Mouse (Mus musculus) brain, embryonic 18.5 days (tissue): ENCODE results near the gene Slc7a1.
"Not testable (repeated sequence)": the region's sequence is repeated elsewhere in the genome, so short reads cannot be mapped to it uniquely, and the experiment has no call there.

Experiments
- DNase-seq: peaks from one replicate; pipeline ENCODE4 v3.0.0-alpha.2; 2012; ENCODE audit warnings: low read depth, low spot score

The Slc7a1 gene

DNA sequence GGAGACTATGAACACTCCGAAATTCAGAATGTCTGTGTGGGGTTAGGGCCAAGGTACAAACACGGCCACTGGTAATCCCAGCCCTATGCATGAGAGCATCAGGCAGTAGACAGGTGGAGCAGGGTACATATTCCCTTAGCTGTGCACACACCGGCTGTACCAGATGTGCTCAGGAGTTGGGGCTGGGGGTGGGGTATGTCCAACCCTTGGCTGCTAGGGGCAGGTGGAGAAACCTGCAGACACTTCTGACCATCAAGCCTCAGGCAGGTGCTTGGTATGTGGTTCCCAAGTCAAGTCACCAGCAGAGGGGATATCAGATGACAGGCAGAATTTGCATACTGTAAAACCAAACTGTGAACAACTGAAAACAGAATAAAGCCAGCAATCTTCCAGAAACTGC is 70.7 kb downstream of the Slc7a1 start:
- DNase-seq = no peak

DNA sequence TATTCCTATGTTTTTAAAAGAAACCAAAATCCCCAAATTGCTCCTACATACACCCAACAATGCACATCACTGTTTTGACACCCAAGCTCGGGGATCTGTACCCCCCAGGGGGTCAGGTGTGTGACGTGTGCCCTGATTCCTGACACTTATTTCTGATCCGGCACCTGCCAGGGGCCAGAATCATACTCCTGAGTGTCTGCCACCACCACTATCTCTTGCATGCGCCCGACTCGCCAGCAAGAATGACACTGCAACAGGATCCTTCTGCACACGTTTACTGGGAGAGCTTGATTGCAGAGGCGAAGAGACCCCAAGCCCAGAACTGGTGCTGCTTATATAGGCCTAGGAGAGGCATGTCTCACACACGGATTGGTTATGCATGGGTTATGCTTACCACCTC is 73.4 kb downstream of the Slc7a1 start:
- DNase-seq = not testable (repeated sequence)

DNA sequence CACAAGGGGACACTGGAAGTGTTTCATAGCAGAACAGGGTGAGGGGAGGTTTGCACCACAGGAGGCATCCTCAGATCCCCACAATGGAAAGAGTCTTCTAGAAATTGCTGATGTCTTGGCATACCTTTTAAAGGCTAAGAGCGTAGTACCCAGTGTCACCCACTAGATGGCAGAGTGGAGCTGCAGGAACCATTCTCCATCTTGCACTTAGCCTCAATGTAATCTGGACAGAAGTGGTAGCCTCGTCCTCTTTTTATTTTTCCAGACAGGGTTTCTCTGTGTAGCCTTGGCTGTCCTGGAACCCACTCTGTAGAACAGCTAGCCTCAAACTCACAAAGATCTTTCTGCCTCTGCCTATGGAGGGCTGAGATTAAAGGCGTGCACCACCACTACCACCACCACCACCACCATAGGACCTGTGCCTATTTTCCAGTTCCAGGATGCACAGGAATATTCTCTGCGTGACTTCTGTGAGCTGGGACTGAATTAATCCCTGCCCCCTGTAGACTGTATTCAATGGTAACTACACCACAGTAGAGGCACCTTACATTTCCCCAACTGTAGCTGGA is 74.3 kb downstream of the Slc7a1 start:
- DNase-seq = no peak

DNA sequence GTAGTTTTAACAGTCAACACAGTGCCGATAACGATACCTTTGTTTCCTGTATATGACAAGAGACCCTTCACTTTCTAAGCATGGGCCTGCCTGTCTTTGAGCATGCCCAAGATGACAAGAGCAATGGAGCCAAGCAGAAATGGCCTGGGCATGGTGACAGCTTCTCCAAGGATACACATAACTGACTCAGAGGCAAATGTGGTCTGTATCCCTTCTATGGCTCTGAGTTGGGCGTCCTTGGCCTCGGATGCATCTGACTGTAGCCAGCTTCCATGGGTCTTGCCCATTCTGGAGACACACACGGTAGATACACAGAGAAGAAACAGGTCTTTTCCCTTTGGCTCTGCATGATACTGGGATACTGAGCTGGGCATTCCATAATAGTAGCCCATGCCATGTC is 84.8 kb downstream of the Slc7a1 start:
- no peak for DNase-seq

DNA sequence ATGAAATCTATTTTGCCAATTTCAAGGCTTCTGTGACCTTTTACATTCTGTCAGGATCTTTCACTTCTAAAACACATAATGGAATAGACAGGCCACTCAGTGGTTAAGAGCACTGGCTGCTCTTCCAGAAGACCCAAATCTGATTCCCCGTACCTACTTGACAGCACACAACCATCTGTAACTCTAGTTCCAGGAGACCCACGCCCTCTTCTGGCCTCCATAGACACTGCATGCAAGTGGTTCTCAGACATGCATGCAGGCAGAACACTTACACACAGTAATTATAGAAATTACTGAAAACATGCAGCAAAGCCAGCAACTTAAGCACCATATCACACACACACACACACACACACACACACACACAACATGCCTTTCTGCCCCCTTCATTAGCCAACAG is 87.3 kb downstream of the Slc7a1 start:
- DNase-seq = no peak

DNA sequence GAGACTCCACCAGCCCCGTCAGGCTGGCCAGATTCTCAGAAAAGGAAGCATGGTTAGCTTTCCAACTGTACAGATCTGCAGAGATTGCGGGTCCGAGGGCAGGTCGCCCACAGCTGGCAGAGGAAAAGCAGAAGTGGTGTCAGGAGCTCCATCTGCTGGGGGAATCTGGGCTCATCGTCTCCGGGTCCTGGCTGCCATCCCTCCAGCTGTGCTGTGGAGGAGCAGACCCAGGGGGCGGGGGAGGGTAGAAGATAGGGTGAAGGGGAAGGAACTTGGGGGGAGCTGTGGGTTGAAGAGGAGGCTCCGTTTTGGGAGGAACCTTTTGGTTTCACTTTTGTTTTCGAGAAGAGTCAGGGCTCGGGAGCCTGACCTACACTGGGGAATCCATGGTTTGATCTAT is 88.9 kb downstream of the Slc7a1 start:
- DNase-seq = no peak

DNA sequence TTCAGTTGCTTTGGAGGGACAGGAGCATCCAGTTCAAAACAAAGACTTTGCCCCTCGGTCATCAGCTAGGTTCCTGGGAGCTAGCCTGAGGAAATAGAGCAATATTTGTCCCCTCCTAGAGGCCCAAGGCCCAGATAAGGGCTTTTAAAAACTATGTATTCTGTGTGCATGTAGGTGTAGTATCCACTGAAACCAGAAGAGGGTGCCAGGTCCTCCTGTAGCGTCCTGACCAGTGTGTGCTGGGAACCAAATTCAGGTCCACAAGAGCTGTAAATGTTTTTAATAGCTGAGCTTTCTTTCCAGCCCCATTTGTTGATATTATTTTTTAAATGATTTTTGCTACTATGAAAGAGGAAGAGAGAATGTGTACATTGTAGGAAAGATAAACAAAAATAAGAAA is 95.6 kb downstream of the Slc7a1 start:
- DNase-seq = no peak

DNA sequence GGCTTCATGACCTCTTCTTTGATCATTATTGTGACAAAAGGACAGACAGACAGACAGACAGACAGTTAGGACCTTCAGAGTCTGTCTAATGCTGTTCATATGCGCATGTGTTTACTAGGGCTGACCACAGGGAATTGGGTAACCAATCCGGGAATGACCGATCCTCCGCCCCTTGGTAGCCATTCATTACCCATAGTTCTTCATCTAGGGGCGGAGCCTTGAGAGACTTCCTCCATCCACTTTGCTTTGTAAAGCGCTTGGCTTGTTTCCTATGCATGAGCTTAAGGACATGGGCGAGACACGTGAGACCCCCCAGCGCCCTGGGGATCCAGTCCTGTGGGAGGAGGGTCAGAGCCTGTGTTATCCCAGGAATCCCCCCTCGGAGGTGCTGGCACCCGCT is 96.7 kb downstream of the Slc7a1 start:
- no peak for DNase-seq

DNA sequence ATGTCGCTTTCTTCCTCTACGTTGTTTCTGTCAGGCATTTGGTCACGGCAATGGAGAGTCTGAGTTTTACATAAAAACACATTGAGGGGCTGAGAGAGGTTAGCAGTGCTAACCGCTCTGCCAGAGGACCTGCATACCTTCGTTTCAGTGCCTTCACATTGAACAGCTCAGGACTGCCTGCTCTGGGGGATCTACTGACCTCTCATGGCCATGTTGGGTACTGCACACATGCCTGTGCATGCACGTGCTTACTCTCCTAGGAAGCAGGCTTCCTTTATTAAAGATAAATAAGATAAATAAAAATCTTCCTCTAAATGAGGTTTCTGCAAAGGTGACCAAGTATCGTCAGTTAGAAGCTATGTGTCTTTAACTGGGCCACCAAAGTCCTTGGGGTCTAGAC is 106.4 kb downstream of the Slc7a1 start:
- no peak for DNase-seq

DNA sequence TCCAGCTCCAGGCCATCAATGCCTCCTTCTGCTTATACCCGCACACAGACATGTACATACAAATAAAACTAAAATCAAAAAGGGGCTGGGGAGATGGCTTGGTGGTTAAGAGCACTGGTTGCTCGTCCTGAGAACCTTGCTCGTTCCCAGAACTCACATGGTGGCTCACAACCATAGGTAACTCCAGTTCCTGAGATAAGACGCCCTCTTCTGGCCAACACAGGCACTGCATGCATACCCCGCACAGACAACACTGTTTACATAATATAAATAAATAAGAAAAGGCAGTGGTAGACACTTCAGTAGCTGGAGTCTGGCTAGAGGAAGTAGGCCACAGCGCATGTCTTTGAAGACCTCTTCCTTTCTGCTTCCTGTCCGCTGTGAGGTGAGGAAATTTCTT is 106.8 kb downstream of the Slc7a1 start:
- no peak for DNase-seq

DNA sequence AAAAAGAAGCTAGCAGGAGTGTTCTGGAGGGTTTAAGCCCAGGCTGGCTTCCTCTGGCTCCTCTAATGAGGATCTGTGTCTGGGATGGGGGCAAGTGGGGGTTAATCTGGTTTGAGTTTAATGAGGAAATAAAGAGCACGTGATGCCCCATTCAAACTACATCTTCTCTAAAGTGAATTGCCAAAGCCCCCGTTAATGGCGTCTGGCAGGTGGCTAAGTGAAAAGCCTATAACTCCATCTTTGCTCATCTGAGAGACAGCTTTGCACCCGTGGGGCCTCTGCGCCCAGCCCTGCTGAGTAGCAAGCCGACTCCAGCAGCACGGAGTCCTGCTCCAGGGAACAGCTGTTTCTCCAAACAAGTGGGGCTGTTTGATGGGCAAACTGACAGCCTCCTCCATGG is 109.8 kb downstream of the Slc7a1 start:
- DNase-seq = no peak

DNA sequence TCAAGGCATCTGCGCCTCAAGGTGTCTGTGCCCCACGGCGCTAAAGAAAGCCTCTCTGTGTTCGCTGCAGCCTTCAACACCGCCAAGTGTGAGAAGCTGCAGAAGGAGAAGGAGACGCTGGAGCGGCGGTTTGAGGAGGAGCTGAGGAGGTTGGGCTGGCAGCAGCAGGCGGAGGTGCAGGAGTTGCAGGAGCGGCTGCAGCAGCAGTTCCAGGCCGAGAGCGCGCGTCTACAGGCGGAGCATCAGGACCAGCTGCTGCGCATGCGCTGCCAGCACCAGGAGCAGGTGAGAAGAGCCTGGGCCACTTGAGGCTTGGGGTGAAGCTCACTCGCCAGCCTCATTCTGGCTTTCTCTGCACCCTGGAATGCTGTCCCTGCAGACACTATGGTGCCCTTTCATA is 110.9 kb downstream of the Slc7a1 start:
- no peak for DNase-seq

DNA sequence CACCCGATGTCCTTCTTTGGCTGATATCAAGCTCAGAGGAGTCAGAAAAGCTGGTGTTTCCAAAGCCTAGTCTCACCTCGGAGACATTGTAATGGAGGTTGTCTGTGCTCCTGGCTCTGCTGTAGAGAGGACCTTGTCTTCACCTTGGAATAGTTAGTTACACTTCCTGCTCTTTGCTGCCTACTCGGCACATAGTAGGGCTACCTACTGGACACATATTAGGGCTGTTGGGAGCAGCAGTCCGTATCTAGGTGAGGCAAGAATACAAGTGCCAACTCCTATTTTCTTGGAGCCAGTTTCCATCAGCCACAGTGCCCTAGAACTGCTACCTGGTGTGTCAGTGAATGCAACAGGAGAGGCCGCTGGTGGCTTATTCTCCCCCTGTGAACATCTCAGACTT is 112.2 kb downstream of the Slc7a1 start:
- DNase-seq = no peak

DNA sequence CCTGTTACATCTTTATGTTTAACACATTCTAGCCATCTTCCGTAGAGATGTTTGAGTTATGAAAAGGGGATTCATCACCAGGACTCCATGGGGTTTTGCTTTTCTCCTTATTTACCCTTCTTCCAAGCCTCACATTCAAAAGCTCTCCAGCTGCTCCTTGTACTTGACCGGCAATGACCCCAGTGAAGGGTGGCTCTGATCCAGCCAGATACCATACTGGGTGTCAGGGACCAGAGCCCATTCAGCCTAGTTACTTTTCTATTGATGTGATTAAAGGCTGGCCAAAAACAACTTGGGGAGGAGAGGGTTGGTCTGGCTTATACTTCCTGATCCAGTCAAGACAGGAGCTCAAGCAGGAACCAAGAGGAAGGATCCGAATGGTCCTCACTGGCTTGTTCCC is 116.1 kb downstream of the Slc7a1 start:
- no peak for DNase-seq

DNA sequence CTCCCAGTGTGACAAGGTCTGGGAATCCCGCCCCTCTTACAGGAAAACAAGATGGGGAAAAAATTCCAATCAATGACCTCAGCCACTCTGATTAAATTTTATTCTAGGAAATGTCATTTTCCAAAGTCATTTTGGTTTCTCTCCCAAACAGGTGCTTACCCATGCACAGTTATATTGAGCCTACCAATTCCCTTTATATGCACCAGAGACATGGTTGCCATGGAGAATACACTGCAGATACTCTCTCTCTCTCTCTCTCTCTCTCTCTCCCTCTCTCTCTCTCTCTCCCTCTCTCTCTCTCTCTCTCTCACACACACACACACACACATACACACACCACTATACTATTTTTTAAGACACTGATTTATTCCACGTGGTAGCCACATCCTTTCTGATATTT is 116.5 kb downstream of the Slc7a1 start:
- DNase-seq = no peak

DNA sequence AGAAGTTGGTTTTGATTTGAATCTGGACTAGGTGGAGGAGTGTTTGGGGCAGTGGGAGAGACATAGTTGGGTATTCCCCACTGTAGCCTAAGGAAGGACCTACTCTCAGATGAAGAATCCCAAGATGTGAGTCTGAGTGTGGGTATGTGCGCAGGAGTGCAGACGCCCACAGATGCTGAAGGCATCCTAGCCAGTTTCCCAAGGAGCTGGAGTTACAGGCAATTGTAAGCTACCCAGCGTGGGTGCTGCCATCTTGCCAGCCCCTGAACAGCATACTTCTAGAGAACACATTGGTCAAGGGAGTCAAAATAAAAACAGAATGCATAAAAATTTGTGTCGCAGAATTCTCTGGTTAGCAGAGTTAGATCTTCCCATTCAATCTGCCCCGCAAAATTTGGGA is 117.1 kb downstream of the Slc7a1 start:
- no peak for DNase-seq

DNA sequence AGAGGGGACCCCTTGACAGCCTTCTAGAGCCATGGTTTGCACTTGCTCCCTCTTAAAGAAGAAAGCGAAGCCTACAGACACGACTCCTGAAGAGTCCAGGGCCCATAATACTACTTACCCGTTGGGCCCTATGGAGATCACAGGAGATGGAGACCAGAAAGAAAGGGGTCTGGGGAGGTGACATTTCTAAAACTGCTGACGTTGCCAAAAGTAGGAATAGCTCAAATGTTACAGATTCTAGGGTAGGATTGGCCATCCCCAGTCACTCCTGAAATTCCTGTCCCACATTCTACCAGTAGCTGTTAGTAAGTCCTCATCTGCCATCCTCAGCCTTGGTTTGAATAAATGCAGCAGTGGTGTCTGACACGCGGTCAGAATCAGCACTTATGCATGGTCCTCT is 117.6 kb downstream of the Slc7a1 start:
- no peak for DNase-seq

DNA sequence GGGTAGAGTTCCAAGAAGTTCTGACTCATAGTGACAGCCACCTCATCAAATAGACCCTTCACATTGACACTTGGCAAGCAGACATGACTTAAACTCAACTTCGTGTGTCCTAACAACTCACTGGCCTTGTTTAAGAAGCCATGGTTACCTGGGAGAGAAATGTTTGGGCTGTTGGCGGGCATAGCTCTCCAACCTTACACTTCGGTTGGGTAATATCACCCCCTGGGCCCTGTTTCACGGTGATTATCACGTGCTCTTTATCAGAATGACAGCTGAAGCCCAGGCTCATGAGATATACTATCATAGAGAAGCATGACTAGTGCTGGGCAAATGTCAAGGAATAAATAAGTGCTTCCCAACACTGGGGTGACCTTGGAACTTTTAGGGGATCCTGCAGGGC is 119.4 kb downstream of the Slc7a1 start:
- no peak for DNase-seq

DNA sequence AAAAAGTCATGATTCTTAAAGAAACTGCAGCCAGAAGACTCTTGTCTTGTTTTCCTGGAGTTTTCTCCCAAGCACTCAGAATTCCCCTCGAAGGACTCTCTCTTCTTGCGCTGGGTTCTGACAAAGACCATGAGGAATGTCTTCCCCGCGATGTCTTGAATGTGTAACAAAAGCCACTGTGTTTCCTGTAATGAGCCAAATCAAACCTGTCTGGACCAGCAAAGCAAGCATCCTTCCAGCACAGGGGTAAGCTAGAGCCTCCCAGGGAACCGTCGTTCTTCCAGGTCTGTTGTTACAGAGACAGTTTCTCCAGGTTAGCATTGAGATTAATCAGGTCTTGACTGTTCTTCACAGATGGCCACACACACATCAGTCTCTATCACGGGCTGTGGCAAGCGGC is 121.5 kb downstream of the Slc7a1 start:
- DNase-seq = no peak
